Mouse (Mus musculus) T-helper 17 cell (primary cell): ENCODE measurements at regions not wholly inside any gene's neighbourhood (a gene's known extent, or its start where the extent isn't known, plus 50 kb on each side); places are given as distances from the start of the nearest gene placed in this dataset.

Source experiments
- in situ Hi-C, 2 experiments: fragments of 300-600 bp; cut with MboI, MseI; formaldehyde crosslinking; loops; 1 replicate in 1 of 2; 2 replicates in 1 of 2; pipeline ENCODE4 v1.15.1; 2025; ENCODE audit warnings: high pct_unique_total_duplicates in 2 of 2

DNA sequence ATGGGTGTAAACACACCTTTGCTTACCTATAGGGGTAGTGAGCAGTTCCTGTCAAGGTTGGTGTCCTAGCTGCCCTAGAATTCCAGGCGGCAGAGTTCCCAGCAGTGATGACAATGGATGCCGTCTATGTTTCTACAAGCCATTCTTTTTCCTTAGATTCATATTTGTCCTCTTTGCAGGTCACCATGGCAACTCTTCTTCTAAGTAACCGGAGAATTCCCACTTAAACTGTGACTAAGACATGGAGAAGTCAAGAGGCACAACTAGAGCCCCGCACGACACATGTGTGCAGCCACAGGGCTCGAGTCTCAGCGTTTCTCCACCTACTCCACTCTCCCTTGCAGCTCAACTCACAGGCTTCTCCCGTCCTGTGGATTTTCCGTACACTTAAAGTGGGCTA, 381.5 kb upstream of the Kcnab2 start:
- in situ Hi-C loops = no loop called here

- in situ Hi-C loops = no loop called here
Observed at GRCm38 (mm10) chr4:152850147-152850546, 372.5 kb upstream of the Kcnab2 start.

DNA sequence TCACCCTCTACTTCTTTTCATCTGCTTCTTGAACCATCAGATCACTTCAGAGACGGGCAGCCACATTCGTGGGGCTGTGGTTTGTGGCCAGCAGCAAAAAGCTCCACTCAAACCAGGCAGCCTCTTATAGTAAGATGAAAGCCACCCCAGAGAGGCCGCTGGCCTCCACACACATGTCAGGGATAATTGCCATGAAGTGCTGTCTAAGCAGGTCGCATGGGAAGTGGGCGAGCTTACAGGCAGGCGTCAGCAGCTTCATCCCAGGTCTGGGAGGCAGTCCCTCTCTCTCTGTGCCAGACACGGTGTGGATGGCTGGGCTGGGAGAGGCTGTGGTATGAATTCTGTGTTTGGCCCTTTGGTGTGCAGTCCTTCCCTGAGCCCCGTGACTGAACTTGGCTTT, 358.4 kb upstream of the Kcnab2 start:
- in situ Hi-C loops = no loop called here

DNA sequence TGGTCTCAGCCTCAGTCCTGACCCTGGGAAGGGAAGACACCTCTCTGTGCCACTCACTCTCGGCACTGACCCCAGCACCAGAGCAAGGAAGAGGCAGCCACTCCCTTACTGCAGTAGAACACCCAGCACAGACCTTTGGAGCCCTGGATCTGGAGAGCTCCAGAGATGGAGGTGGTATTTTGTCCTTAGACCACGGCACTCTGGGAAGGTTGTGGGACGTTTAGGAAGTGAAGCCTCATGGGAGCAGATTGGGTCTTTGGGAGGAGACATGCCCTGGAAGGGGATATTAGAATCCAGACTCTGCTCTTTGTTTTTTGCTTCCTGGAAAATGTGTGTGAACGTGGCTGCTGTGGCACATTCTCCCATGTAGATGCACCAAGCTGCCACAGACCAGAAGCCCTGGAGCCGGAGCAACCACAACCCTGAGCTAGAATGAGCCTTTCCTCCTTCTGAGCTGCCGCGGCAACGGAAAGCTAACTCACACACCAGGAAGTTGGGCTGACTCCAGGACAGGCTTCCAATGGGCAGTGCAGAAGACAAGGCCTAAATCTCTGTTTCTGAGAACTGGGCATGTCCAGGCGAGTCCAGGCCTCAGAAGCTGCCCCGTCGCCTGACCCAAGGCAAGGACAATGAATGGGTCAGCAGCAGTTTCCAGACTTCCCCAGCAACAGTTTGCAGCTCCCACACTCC, 356.9 kb upstream of the Kcnab2 start:
- in situ Hi-C loops = no loop called here

- in situ Hi-C loops = no loop called here
Observed at GRCm38 (mm10) chr4:152833411-152834310, 356.0 kb upstream of the Kcnab2 start.

- in situ Hi-C loops = no loop called here
Observed at GRCm38 (mm10) chr4:152832757-152833363, 355.2 kb upstream of the Kcnab2 start.

DNA sequence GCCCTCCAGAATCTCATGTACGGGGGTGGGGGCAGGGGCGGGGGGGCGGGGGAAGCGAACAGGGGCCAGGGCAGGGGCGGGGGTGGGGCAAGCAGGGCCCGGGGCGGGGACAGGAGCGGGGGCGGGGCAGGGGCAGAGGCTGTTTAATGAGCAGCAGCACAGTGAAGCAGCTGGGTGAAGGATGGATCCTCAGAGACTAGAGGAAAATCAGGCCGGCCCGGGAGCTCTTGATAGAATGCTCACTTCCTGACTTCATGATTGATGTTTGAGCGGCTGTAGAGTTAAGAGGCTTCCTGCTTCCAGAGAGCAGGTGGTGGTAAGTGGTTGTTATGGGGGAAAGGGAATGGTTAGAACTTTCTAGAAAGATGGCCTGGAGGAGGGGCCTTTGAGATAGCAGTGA, 347.5 kb upstream of the Kcnab2 start:
- in situ Hi-C loops = no loop called here

GRCm38 (mm10) chr4:152816139-152816757, 338.6 kb upstream of the Kcnab2 start:
- in situ Hi-C loops = no loop called here

GRCm38 (mm10) chr4:152806611-152807010, 328.9 kb upstream of the Kcnab2 start:
- in situ Hi-C loops = no loop called here

GRCm38 (mm10) chr4:152799392-152799791, 321.7 kb upstream of the Kcnab2 start:
- in situ Hi-C loops = no loop called here

GRCm38 (mm10) chr4:152788431-152788830, 310.8 kb upstream of the Kcnab2 start:
- in situ Hi-C loops = loop anchor here in 1 of 2 experiments (10.0 kb wide), 1 partner anchor 734 kb away; no protein-coding TSS in a partner anchor

- in situ Hi-C loops = loop anchor here in 1 of 2 experiments (10.0 kb wide), 1 partner anchor 730 kb away; no protein-coding TSS in a partner anchor
Observed at GRCm38 (mm10) chr4:152784972-152785371, 307.3 kb upstream of the Kcnab2 start.

GRCm38 (mm10) chr4:152779526-152779925, 301.9 kb upstream of the Kcnab2 start:
- in situ Hi-C loops = no loop called here

GRCm38 (mm10) chr4:152775801-152776200, 298.1 kb upstream of the Kcnab2 start:
- in situ Hi-C loops = no loop called here

GRCm38 (mm10) chr4:152771386-152771785, 293.7 kb upstream of the Kcnab2 start:
- in situ Hi-C loops = no loop called here

DNA sequence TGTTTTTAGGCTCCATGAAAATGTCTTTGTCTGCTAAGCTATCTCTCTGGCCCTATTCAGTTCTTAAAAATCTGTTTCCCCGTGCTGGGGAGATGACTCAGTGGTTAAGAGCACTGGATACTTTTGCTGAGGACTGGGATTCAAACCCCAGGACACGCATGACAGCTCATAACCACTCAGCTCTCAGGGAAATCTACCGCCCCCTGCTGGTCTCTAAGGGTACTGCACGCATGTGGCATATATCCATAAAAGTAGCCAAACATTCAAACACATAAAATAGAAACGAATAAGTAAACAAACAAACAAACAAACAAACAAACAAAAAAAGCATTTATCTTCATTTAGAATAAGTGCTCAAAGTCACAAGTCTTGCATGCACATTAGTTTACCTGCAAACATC, 289.7 kb upstream of the Kcnab2 start:
- in situ Hi-C loops = loop anchor here in 1 of 2 experiments (10.0 kb wide), 1 partner anchor 1757 kb away; no protein-coding TSS in a partner anchor

DNA sequence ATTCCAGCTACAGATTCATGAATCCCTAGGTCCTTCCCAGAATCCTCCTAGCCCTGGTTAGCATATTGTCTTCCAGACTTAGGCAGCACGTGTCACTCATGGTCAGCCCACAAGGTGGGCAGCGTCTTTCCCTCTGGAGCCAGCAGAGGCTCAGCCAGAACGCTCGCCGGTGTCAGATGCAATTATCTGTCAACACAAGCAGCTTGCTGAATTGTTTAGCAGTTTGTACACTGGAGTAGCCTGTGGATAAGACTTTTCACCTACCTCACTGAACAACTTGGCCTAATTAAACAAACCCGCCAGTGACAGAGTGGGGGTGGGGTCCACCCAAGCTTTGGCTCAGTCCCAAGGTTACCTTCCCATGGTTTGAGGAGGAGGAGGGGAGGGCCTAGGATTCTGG, 285.4 kb upstream of the Kcnab2 start:
- in situ Hi-C loops = loop anchor here in 1 of 2 experiments (10.0 kb wide), 1 partner anchor 1762 kb away; no protein-coding TSS in a partner anchor

GRCm38 (mm10) chr4:152762576-152762975, 284.9 kb upstream of the Kcnab2 start:
- in situ Hi-C loops = loop anchor here in 1 of 2 experiments (10.0 kb wide), 1 partner anchor 1762 kb away; no protein-coding TSS in a partner anchor

GRCm38 (mm10) chr4:152757191-152757590, 279.5 kb upstream of the Kcnab2 start:
- in situ Hi-C loops = no loop called here

GRCm38 (mm10) chr4:152756535-152756934, 278.9 kb upstream of the Kcnab2 start:
- in situ Hi-C loops = no loop called here

DNA sequence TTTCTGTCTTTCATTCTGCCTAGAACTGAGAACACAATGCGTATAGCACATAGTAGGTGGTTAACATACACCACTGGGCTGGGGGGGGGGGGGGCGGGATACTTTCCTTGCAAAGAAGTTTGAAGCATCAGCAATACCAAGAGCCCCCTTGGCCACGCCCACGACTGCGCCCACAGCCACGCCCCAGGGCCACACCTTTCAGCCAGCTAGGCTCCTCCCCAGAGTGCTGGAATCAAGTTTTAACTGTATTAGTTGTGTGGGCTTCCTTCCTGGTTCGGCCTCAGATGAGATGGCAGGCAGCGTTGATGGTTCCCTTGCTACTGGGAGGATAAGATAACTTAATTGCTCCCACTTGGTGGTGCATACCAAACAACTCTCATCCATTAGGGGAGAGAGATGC, 278.1 kb upstream of the Kcnab2 start:
- in situ Hi-C loops = no loop called here
